Mouse (Mus musculus) testis, adult 2 months (tissue): ENCODE measurements around the gene Usp48. TPM values are rescaled to one million over a fixed set of nuclear protein-coding genes. Genes with fewer than 3 reads are reported as not detected.

Experiments
- H3K27ac ChIP-seq: fragments of 200-500 bp; 2 replicates; pipeline ENCODE4 v1.5.1; 2012; ENCODE audit warnings: low read depth, low read length; ENCODE audit not compliant: control insufficient read depth, insufficient read depth
- H3K27me3 ChIP-seq: fragments of 200-500 bp; 2 replicates; pipeline ENCODE4 v1.6.1; 2012; ENCODE audit warnings: mild to moderate bottlenecking, low read length, moderate library complexity; ENCODE audit not compliant: control insufficient read depth, insufficient read depth
- H3K36me3 ChIP-seq: fragments of 200-500 bp; 2 replicates; pipeline ENCODE4 v1.6.1; 2012; ENCODE audit warnings: mild to moderate bottlenecking, low read length; ENCODE audit not compliant: control insufficient read depth, insufficient read depth
- H3K4me1 ChIP-seq: fragments of 200-500 bp; 2 replicates; pipeline ENCODE4 v1.6.1; 2012; ENCODE audit warnings: low read length; ENCODE audit not compliant: control insufficient read depth, insufficient read depth
- H3K4me3 ChIP-seq: fragments of 200-500 bp; 2 replicates; pipeline ENCODE4 v1.5.1; 2012; ENCODE audit warnings: low read depth, mild to moderate bottlenecking, low read length, moderate library complexity, mixed read lengths; ENCODE audit not compliant: control insufficient read depth
- CTCF ChIP-seq: fragments of 200-500 bp; IDR thresholded peaks from 2 replicates; pipeline ENCODE4 v1.5.1; 2012; ENCODE audit warnings: low read depth, mild to moderate bottlenecking, inconsistent platforms, low read length, moderate library complexity; ENCODE audit not compliant: control insufficient read depth, insufficient read depth, insufficient replicate concordance
- POLR2A ChIP-seq: fragments of 200-500 bp; IDR thresholded peaks from 2 replicates; pipeline ENCODE4 v1.6.1; 2012; ENCODE audit warnings: low read depth, mild to moderate bottlenecking, inconsistent platforms, low read length, moderate library complexity; ENCODE audit not compliant: control insufficient read depth
- polyA plus RNA-seq: library from polyadenylated mRNA; depleted of rRNA; stranded (reverse); fragments of >200 nt; gene quantifications from 2 replicates; pipeline ENCODE4 v1.2.3, GENCODE M21; 2012

Usp48 gene
- polyA plus RNA-seq, 1 experiment: 39.6 TPM

GRCm38 (mm10) chr4:137680721-137681120 is 87.2 kb downstream of the Usp48 start:
- Histone ChIP-seq H3K4me1 (peaks cover 14% of the 10 kb centered on the region), H3K36me3 (no peaks in the 10 kb centered on the region), H3K4me3 (no peak overlapping the region), H3K27ac (no peak overlapping the region), H3K27me3 (no peaks in the 10 kb centered on the region)
- TF ChIP-seq POLR2A (no peak), CTCF (no peak)

- Histone ChIP-seq H3K4me1 (peaks cover 14% of the 10 kb centered on the region), H3K27ac (no peak overlapping the region), H3K4me3 (peak overlapping the region; percentile 77), H3K27me3 (no peaks in the 10 kb centered on the region), H3K36me3 (no peaks in the 10 kb centered on the region)
- no peak for TF ChIP-seq POLR2A
- TF ChIP-seq CTCF: no peak
These were observed 88.0 kb downstream of the Usp48 start for GRCm38 (mm10) chr4:137681408-137682104.

- Histone ChIP-seq H3K36me3 (no peaks in the 10 kb centered on the region), H3K27me3 (no peaks in the 10 kb centered on the region), H3K4me1 (peaks cover 14% of the 10 kb centered on the region), H3K27ac (no peak overlapping the region), H3K4me3 (no peak overlapping the region)
- TF ChIP-seq POLR2A (no peak), CTCF (peak; percentile 85)
These were observed 89.5 kb downstream of the Usp48 start for GRCm38 (mm10) chr4:137682961-137683453.

GRCm38 (mm10) chr4:137684830-137685343 is 91.3 kb downstream of the Usp48 start:
- Histone ChIP-seq H3K4me3 (no peak overlapping the region), H3K4me1 (peaks cover 22% of the 10 kb centered on the region), H3K27me3 (no peaks in the 10 kb centered on the region), H3K36me3 (no peaks in the 10 kb centered on the region), H3K27ac (no peak overlapping the region)
- TF ChIP-seq POLR2A (no peak), CTCF (no peak)

- no peaks in the 10 kb centered on the region for H3K27me3 ChIP-seq
- no peaks in the 10 kb centered on the region for H3K36me3 ChIP-seq
- no peak for TF ChIP-seq CTCF
- TF ChIP-seq POLR2A: no peak
- H3K4me1 ChIP-seq: peaks cover 21% of the 10 kb centered on the region
- H3K27ac ChIP-seq: no peak overlapping the region
- H3K4me3 ChIP-seq: no peak overlapping the region
These were observed 92.7 kb downstream of the Usp48 start for GRCm38 (mm10) chr4:137686303-137686702.

GRCm38 (mm10) chr4:137687234-137687825 is 93.8 kb downstream of the Usp48 start:
- no peak overlapping the region for H3K4me3 ChIP-seq
- no peaks in the 10 kb centered on the region for H3K36me3 ChIP-seq
- no peak for TF ChIP-seq POLR2A
- no peak for TF ChIP-seq CTCF
- H3K4me1 ChIP-seq: peaks cover 12% of the 10 kb centered on the region
- no peak overlapping the region for H3K27ac ChIP-seq
- no peaks in the 10 kb centered on the region for H3K27me3 ChIP-seq

GRCm38 (mm10) chr4:137692107-137692902 is 98.8 kb downstream of the Usp48 start:
- Histone ChIP-seq H3K4me1 (peaks cover 12% of the 10 kb centered on the region), H3K36me3 (no peaks in the 10 kb centered on the region), H3K27ac (no peak overlapping the region), H3K27me3 (no peaks in the 10 kb centered on the region), H3K4me3 (no peak overlapping the region)
- TF ChIP-seq CTCF: no peak; the same call in 1 of the 2 replicates
